Mouse (Mus musculus) cerebellum, adult 11-12 months (tissue): ENCODE data around the gene Med18.
"Not testable (repeated sequence)": the region's sequence is repeated elsewhere in the genome, so short reads cannot be mapped to it uniquely, and the experiment has no call there.

ENCODE experiments used
- DNase-seq: peaks from one replicate; pipeline ENCODE4 v3.0.0; 2022

Gene Med18

DNA sequence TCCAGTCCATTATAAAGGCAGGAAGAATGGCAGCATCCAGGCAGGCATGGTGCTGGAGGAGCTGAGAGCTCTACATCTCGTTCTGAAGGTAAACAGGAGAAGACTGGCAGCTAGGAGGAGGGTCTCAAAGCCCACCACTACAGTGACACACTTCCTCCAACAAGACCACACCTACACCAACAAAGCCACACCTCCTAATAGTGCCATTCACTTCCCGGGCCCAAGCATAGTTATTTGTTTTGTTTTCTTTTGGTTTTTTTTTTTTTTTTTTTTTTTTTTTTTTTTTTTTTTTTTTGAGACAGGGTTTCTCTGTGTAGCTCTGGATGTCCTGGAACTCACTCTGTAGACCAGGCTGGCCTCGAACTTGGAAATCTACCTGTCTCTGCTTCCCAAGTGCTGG is 18.4 kb upstream of the Med18 start:
- DNase-seq, result not testable (repeated sequence)

DNA sequence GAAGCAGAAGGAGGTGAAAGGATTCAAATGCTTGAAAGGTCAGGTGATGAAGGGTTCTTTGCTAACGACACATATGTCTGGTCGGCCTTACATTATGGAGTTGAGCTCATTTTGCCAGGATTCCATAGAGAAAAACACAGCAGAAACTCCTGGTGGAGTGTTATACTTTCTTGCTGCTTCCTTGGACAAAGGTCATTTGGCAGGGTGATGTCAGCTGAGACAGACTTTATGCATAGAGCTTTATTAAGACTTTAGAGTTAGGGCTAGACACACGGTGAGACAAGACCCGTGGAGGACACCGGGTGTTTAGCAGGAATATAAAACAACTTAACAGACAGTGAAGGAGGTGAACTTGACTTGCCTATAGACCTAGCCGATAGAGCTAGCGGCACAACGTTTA is 14.1 kb upstream of the Med18 start:
- DNase-seq, result no peak

DNA sequence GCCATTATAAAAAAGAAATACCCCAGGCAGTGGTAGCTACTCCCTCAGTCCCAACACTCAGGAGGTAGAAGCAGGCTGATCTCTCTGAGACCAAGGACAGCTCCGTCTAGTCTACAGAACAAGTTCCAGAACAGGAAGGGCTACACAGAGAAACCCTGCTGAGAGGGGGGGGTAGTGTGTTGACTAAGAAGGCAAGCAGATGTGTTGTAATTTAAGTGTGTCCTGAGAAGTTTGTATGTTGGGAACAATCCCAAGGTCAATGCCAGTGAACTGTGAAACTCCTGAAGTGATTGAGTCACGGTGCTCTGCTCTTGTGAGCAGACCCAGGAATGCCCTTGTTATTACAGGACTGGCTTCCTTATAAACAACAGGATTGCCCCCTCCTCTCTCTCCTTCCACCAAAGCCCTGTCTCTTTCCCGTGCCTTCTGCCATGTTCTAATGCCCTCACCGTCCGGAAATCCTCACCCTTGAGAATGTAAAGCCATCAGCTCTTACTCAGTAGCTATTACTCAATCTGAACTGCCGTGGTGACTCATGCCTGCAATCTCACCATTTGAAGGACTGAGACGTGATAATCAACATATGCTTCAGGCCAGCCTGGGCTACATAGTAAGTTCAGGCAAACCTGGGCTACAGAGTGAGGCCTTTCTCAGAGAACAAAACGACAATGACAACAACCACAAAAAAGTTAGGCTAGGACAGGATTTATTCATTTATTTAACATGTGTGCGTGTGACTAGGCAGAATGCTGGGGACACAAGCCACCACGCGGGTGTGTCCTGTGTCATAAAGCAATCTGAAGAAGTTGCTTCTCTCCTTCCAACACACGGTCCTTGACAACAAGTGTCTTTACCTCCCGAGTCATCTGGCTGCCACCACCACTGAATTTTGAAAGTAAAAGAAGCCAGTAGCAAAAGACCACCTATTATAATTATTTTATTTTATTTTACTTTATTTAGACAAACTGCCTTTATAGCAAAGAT is 12.5 kb upstream of the Med18 start:
- DNase-seq, result no peak

DNA sequence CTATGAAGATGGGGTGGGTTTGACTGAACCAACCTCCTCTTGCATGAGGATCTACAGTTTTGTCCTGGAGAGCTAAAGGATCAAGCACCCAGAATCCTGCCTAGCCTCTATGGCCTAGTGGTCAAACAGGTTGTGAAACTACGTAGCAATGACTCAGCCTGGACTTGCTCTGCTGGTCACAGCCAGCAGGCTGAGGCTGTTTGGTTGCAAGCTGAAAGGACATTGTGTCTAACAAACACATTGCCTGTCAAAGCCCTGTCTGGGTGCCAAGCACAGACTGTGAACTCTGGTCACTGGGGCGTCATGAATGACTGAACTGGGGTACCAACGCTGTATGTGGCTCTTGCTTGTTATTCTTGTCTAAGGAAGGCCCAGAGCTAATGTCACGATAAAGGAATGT is 10.9 kb upstream of the Med18 start:
- no peak for DNase-seq

DNA sequence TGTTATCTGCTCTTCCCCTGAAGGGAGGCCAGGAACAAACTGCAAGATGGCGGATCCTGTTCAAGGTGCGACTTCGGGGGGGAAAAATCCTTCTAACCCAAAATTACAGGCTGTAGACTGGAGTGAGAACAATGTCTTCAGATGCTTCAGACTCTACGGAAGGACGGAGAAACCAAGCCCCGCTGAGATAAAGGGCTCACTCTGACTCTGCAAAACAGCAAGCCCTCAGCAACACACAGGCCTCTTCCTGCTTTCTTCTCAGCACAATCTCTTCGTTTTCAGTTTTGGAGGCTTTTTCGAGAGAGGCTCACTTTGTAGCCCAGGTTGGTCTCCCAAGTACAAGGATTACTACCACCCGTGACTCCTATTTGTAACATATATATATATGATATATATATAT is 9.7 kb upstream of the Med18 start:
- DNase-seq, result no peak

DNA sequence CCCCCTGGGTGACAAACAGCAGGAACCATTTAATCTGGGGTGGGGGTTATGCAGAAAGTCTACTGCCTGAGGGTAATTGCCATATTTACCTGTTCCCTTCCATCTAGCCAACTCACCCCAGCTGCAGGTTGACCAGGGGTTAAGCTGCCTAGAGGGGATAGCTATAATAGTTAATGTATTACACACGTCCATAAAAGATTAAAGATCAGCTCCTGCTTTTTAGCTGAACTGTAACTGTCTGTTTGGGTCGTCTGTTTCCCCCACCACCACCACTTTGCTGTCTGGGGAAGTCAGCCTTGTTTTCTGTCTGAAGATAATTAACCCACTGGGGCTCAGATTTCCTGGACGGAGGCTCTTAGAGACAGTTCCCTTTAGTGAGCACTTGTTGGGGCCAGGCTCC is 6.2 kb upstream of the Med18 start:
- no peak for DNase-seq

DNA sequence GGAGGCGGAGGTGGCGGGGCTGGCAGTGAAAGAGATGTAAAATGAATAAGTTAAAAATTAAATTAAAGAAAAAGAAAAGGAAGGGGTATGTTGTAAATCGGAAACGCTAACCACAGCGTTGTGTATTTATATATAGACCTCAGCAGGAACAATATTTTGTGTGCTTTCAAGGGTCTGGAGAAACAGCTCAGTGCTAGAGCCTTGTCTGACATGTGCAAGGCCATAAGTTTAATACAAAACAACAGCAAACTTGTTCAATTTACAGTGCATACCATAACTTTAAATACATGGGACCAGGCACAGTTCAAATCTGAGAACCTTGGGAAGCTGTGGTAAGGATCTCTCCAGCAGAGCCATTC is 513 bp upstream of the Med18 start:
- DNase-seq, result no peak

DNA sequence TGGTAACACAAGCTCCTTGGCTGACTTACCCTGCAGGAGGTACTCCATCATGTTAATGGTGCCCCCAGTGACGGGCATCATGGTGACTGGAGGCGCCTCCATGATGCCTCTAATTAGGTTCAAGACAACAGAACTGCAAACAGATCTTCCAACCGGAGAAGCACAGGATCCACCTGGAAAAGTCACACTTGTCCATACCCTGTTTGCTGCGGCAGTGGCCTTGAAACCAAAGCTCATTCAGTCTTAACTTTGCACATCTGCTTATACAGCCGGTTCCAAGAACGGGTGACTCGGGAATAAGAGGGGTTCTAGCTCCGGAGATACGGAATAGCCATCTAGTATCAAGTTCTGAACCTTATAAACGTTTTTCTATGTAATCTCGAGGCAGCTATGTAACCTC is 885 bp downstream of the Med18 start:
- no peak for DNase-seq

DNA sequence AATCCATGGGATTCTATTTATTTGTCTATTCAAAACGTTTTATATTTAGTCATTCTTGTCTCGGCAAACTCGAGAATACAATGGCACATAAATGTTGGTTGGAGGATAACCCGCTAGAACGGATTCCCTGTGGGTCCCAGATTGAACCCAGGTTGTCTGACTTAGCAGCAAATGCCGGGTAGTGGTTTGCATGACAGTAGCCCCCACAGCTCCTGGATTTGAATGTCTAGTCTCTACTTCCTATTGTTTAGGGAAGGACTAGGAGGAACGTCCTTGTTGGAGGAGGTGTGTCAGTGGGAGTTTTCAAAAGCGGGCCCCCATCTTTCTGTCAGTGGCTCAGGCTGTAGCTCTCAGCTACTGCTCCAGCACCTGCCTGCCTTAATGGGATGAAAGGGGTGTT is 3.5 kb downstream of the Med18 start:
- DNase-seq, result no peak

DNA sequence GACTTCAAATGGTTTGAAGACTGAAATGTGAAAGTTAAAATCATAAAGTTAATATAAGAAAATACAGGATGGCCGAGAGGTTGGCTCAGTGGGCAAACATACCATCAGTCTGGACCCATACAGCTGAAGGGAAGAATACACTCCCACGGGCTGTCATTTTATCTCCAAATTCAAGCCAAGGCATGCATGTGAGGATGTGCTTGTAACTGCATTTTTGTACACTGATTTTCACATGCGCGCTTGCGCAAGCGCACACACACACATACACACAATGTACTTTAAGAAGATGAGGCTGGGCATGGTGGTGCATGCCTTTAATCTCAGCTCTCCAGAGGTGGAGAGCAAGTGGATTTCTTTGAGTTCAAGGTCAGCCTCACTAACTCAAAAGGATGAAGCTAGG is 8.2 kb downstream of the Med18 start:
- no peak for DNase-seq

DNA sequence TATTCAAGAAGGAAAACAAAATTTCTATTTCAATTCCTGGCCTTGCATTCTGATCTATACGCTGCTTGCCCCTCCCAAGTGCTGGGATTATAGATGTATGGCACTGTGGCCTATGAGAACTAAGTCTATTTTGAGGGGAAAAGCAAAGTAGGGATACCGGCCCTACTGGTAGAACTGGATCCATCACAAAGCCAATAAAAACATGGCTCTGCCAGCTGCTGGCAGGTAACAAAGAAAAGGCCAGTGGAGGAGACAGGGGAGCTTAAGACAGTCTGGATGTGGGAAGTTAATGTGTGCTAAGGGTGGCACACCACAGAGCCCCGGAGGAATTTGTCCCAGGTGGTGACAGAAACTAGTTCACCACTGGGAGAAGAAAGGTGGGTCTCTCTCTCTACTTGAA is 8.6 kb downstream of the Med18 start:
- no peak for DNase-seq

DNA sequence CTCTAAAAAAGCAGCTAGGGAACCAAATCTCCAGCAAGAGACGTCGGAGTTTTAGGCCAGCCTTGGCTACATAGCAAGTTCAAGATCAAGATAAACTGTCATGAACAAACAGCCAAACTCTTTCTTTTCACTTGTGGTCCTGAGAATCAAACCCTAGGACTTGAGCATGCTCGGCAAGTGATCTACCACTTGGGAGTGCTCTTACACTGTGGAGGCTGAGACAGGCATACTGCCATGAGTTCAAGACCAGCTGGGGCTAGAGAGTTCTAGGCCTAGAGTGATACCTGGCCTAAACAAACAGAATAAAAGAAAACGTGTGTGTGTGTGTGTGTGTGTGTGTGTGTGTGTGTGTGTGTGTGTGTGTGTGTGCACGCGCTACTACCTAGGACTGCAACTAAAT is 9.5 kb downstream of the Med18 start:
- DNase-seq, result no peak

DNA sequence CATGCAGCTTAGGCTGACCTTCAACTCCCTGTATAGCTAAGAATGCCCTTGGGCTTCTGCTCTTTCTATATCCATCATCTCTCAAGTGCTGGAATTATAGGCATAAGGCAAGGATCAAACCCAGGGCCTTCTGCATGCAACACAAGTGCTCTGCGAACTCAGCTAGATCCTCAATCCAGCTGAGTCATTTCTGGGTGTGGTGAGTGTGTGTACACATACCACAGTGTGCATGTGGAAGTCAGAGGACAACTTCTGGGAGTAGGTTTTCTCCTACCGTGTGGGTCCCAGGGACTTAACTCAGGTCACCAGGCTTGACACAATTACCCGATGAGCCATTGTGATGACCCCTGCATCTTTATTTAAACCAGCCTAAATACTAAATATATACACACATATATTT is 13.9 kb downstream of the Med18 start:
- no peak for DNase-seq

DNA sequence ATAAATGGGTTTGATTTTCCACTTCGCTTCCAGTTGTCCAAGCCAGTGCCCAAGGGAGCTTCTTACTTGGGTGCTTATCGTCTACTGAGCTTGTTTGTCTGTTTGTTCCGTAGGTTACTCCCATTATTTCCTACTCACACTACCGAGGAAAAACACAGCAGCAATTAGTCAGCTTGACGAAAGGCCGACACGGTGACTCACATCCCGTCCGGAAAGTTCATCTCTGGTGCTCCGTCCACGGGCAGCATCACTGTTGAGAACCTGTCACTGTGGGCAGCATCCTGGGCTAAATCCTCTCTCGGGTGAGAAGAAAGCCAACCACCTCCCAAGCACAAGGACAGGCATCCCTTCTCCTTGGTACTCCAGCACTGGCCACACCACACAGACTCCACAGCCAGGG is 17.6 kb downstream of the Med18 start:
- no peak for DNase-seq

DNA sequence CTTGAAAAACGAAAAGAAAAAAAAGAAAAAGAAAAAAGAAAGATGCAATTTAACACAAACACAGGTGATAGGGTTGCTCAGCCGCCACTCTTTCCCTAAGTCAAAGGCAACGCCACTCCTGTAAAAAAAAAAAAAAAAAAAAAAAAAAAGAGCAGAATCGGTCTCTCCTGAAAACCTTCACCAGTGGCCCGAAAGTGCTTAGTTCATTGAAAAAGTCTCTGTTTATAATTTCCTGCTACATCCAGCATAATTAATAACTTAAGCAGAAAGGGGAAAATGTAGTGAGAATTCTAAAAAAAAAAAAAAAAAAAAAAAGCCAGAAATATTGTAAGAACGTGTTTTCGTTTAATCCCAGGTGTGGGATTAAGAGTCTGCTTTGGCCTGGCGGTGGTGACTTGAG is 19.2 kb downstream of the Med18 start:
- no peak for DNase-seq

DNA sequence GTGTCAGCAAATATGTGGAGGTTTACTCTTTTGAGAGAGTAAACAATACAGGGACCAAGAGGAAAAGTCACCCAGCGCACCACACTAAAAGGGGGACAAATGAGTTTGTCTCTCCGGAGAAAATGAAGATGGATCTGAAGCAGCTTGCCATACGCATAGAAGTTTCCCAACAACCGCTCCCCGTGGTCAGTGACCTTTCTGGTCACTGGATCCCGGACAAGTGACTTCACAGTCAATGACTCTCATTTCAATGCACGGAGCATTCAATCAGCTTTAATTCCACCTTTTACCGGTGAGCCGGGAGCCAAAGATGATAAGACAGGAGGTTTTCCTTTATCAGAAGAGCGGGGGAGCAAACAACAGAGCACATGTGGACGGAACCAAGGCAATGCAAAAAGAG is 25.9 kb downstream of the Med18 start:
- DNase-seq, result no peak

DNA sequence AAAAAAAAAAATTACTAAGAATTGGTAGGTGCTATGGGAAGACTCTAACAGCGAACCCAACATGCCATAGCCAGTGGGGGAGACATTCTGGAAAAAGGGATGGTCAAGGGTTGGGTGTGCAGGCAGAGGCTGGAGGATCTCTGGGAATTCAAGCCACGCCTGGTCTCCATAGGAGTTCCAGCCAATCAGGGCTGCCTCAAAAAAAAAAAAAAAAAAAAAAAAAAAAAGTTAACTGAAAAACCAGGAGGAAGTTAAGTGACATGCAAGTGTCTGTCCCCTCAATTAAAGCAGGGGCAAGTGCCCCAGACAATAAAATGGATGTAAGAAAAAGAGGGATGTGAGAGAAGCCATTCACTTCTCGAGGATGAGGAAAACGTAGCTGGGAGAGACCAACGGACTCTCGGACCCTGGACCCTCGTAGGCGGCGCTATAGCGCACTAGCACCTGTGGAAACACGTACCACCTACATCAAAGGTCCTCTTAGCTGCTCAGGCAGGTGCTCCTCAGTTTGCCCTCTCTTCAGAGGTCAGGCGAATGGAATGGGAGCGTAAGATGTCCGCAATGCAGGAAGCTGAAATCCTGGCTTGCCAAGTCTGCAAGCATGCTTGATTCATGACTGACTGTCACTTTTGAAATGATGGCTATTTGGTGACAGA is 30.9 kb downstream of the Med18 start:
- DNase-seq, result no peak

DNA sequence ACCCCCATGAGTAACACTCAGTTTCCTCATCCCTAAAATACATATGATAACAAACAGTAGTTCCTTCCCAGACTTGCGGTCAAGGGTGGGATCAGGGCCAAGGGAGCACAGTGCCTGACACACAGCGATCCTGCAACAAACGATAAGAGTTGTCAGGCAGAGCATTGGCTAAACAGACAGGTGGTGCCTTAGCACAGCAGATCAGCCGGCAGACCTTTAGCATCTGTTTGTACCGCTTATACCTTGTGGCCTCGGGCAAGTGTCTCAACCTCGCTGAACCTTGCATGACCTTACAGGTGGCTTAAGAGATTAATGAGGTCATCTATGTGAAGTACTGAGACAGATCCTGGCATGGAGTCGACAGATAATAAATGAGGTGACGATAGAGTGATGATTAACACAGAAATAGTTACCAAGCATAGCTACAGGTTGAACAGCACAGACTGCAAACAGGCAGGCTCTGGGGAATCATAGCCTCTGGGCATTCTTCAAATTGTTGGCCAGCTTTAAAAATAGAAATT is 35.6 kb downstream of the Med18 start:
- no peak for DNase-seq

DNA sequence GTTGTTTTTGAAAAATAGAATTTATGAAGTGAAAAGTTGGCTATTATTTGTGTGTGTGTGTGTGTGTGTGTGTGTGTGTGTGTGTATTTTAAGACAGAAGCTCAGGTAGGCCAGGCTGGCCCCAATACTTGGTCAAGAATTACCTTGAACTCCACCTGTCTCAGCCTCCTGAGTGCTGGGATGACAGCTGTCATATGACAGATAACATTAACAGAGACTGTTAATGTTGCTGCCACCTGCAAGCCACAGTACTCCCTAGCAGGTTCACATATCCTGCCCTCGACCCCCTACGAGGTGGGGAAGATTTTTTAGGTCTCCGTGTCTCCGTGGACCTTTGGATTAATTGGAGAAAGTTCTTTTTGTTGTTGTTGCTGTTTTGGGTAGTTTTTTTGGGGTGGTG is 36.2 kb downstream of the Med18 start:
- no peak for DNase-seq

DNA sequence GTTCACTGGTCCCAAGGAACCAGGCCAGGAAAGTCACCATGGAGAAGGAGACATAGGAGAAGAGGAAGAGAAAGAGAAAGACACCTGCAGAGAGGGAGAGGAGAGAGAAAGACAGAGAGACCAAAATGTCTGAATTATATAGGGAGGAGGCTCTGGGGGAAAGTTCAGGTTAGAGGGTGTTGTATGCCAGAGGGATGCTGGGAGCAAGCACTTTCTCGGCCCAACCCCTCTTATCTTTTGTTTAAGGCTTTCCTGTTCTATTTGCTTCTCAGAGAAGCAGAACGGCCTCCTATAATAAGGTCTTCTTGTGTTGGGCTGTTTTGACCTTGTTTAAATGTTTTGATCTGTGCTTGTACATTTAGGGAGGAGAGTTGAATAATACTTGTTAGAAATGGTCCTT is 37.7 kb downstream of the Med18 start:
- no peak for DNase-seq

DNA sequence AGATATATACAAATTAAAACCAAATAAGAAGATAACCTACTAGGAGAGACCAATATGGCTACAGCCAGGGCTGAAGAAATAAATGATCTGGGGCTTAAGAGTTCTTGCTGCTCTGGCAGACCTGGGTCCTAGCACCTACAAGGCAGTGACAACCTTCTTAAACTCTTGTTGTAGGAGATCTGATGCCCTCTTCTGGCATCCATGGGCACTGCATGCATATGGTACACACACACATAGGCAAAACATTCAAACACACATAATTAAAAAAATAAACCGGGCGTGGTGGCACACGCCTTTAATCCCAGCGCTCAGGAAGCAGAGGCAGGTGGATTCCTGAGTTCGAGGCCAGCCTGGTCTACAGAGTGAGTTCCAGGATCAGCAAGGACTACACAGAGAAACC is 39.0 kb downstream of the Med18 start:
- no peak for DNase-seq

DNA sequence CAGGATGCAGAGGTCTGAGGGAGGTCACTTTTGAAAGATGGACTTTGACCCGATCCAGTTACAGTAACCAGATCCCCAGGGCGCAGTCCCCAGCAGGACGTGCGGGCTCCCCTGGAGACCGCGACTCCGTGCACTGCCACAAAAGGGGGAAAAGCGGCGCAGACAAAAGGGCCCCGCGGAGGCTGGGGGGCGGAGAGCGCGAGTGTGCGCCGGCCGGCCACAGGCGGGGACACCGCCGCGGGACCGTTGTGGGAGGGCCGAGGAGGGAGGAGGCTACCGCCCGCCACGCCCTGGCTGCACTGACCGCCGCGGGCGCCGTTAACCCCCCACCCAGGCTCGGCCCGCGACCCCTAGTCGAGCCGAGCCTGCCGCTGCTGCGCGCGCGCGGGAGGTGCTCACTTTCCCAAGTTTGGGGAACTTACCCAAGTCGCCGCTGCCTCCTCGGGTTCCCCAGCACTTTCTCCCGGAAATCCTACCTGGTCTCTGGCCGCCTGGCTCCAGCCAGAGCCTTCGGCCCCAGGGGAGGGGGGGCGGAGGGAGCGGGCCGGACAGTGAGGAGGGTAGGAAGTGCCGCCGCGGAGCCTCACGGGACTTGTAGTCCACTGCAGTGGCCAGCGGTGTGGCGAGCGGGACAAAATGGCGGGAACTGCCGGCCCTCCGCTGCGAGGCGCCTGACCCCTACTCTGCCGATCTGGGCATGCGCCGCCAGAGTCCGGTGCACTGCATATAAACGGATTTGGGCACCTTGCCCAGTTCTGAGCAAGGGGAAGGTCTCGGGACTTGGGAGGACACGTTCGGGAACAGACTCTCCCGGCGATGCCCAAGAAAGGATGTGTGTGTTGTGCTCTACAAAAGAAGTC is 41.6 kb downstream of the Med18 start, which contains the start of gene Phactr4:
TSS of gene Phactr4 (minus strand) at position 567 of the 860 bp plus-strand sequence.
- peak; percentile 93 for DNase-seq

DNA sequence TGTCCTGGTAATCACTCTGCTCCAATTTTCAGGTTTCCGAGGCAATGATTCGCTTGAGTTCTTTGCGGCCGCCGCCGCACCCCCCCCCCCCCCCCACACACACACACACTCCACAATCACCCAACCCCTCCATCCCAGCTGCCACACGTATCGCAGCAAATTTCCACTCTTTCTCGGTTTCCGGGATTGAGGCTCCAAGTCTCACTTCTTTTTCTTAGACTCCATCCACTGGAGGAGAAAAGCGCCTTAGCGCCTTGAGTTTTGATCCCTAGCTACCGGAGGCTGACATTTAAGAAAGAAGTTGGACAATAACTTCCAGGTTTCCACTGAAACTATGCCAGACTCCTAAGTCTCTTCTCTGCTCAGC is 42.2 kb downstream of the Med18 start:
- no peak for DNase-seq
